Mouse (Mus musculus) CD4-positive helper T cell, adult 2 months (primary cell): ENCODE data around the gene Ptger2.
"Not testable (repeated sequence)": the region's sequence is repeated elsewhere in the genome, so short reads cannot be mapped to it uniquely, and the experiment has no call there.

Experiments used
- DNase-seq: peaks from one replicate; pipeline ENCODE4 v3.0.0-alpha.2; 2012; ENCODE audit warnings: low read depth, missing footprints, low spot score

The Ptger2 gene

GRCm38 (mm10) chr14:44987674-44988355 lies at the start of gene Ptger2:
Gene Ptger2 (plus strand): TSS chr14:44988195.
- not testable (repeated sequence) for DNase-seq

GRCm38 (mm10) chr14:44960746-44961145 lies 27.2 kb upstream of the Ptger2 start:
- DNase-seq: no peak

GRCm38 (mm10) chr14:44977278-44977677 lies 10.7 kb upstream of the Ptger2 start:
- peak; percentile 58 for DNase-seq

GRCm38 (mm10) chr14:44979887-44980286 lies 8.1 kb upstream of the Ptger2 start:
- DNase-seq: no peak

- DNase-seq: peak; percentile 48
These were observed 6.5 kb upstream of the Ptger2 start for GRCm38 (mm10) chr14:44981490-44981889.

- DNase-seq: no peak
These were observed 3.9 kb upstream of the Ptger2 start for GRCm38 (mm10) chr14:44984106-44984505.

- no peak for DNase-seq
These were observed 1.7 kb upstream of the Ptger2 start for GRCm38 (mm10) chr14:44986248-44986647.

GRCm38 (mm10) chr14:44988456-44989016 lies 541 bp downstream of the Ptger2 start:
- peak; percentile 76 for DNase-seq

- DNase-seq: peak; percentile 32
These were observed 1.2 kb downstream of the Ptger2 start for GRCm38 (mm10) chr14:44989017-44989721.

- DNase-seq: peak; percentile 57
These were observed 1.8 kb downstream of the Ptger2 start for GRCm38 (mm10) chr14:44989751-44990150.

GRCm38 (mm10) chr14:44994337-44994736 lies 6.3 kb downstream of the Ptger2 start:
- no peak for DNase-seq

- no peak for DNase-seq
These were observed 12.2 kb downstream of the Ptger2 start for GRCm38 (mm10) chr14:45000086-45000769.

- DNase-seq: peak; percentile 60
These were observed 17.8 kb downstream of the Ptger2 start for GRCm38 (mm10) chr14:45005698-45006283.

GRCm38 (mm10) chr14:45009242-45009641 lies 21.2 kb downstream of the Ptger2 start:
- no peak for DNase-seq

- DNase-seq: no peak
These were observed 23.3 kb downstream of the Ptger2 start for GRCm38 (mm10) chr14:45011260-45011659.

GRCm38 (mm10) chr14:45011671-45012070 lies 23.7 kb downstream of the Ptger2 start:
- DNase-seq: no peak

- DNase-seq: no peak
These were observed 33.6 kb downstream of the Ptger2 start for GRCm38 (mm10) chr14:45021551-45021950.

- DNase-seq: peak; percentile 36
These were observed 46.3 kb downstream of the Ptger2 start for GRCm38 (mm10) chr14:45034293-45034692.

- no peak for DNase-seq
These were observed 48.6 kb downstream of the Ptger2 start for GRCm38 (mm10) chr14:45036579-45036978.

GRCm38 (mm10) chr14:45038052-45038451 lies 50.1 kb downstream of the Ptger2 start:
- DNase-seq: peak; percentile 54

GRCm38 (mm10) chr14:45040851-45041475 lies 53.0 kb downstream of the Ptger2 start:
- peak; percentile 70 for DNase-seq
